Mouse (Mus musculus) bone marrow macrophage, adult 2 months (primary cell): ENCODE data around the gene Bcl2l13. TPM values are rescaled to one million over a fixed set of nuclear protein-coding genes. Genes with fewer than 3 reads are reported as not detected.

Experiments
- H3K27ac ChIP-seq: 2 replicates; pipeline ENCODE4 v1.5.1; 2012; ENCODE audit warnings: low read depth, low read length; ENCODE audit not compliant: insufficient read depth
- H3K4me1 ChIP-seq: 2 replicates; pipeline ENCODE4 v1.6.1; 2012; ENCODE audit warnings: low read length; ENCODE audit not compliant: control insufficient read depth, insufficient read depth
- H3K4me3 ChIP-seq: 2 replicates; pipeline ENCODE4 v1.5.1; 2012; ENCODE audit warnings: mild to moderate bottlenecking, low read length, moderate library complexity; ENCODE audit not compliant: insufficient read depth
- CTCF ChIP-seq: IDR thresholded peaks from 2 replicates; pipeline ENCODE4 v1.5.1; 2012; ENCODE audit warnings: low read depth, mild to moderate bottlenecking, low read length, moderate library complexity
- POLR2A ChIP-seq: IDR thresholded peaks from 2 replicates; pipeline ENCODE4 v1.6.1; 2012; ENCODE audit warnings: mild to moderate bottlenecking, low read depth, low read length, borderline replicate concordance
- polyA plus RNA-seq: library from polyadenylated mRNA; stranded (reverse); fragments of >200 nt; gene quantifications from 2 replicates; pipeline ENCODE4 v1.2.4, GENCODE M21; 2012; ENCODE audit not compliant: missing spikeins, insufficient read depth, insufficient read length

Bcl2l13 gene
- polyA plus RNA-seq, 1 experiment, result 13.5 TPM

DNA sequence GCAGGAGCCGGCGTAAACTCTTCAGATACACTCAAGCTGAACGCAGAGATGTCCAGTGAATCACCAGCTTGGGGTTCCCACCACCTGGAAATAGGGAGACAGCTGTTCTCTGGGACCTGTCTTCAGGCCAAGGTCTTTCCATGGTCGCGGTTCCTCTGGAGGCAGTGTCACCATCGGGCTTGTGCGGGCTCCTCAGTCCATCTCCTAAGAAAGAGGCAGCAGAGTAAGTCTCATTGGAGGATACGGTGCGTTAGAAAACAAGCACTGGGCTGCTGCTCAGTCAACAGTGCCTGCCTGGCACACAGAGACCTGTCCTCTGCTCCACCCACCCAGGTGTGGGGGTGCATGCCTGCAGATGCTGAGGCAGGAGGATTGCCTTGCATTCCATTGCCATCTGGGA is 58.1 kb downstream of the Bcl2l13 start:
- H3K4me3 ChIP-seq, result no peak overlapping the region
- H3K4me1 ChIP-seq, result peaks cover under 1% of the 10 kb centered on the region; the same call in 1 of the 2 replicates
- no peak for TF ChIP-seq CTCF
- no peak for TF ChIP-seq POLR2A
- no peak overlapping the region for H3K27ac ChIP-seq

DNA sequence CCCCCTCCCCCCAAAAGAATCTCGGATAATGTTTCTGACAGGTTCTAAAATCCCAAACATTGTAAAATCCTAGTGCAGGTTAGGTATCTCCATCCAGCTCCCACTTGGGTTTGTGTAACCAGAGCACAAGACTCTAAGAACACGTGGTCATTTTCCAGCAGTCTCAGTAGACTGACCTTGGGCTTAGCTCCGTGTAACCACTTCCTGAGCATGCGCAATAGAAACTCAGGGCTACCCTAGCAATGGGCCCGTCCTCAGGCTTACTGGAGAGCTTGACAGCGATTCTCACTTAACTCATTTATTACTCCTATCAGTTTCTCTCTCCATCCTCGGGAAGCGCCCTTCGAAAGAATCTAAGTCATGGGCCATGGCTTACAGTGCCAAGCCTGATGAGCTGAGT is 58.5 kb downstream of the Bcl2l13 start:
- TF ChIP-seq POLR2A, result no peak
- TF ChIP-seq CTCF, result no peak
- no peak overlapping the region for H3K4me3 ChIP-seq
- H3K27ac ChIP-seq, result no peak overlapping the region
- H3K4me1 ChIP-seq, result peaks cover 4% of the 10 kb centered on the region

DNA sequence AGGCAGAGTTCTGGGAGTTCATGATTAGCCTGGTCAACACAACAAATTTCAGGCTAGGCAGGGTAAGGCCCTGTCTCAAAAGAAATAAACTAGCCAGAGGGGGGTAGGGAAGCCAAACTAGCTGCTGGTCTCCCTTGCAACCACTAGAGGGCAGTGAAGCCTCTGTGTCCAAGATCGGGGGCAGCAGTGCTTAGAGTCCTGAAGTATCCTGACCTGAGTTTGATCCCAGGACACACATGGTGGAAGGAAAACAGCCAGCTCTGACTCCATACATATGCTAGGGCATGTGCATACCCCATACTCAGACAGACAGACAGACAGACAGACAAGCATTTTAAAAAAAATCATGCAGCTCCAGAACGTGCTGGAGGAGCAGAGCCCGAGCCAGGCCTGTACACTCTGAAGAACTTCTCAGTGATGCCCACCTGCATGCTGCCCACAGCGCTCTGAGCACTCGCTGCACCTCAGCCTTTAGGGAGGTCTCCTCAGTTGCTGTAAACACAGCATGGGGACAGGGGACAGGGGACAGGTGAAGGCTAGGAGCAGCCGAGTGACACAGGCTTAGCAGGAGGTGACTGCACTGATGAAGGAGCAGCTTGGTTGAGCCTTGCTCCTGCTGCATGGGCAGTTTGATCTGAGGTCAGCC is 62.3 kb downstream of the Bcl2l13 start:
- Histone ChIP-seq H3K27ac (no peak overlapping the region), H3K4me1 (peaks cover 37% of the 10 kb centered on the region), H3K4me3 (no peak overlapping the region)
- TF ChIP-seq CTCF, result peak; percentile 81
- no peak for TF ChIP-seq POLR2A

DNA sequence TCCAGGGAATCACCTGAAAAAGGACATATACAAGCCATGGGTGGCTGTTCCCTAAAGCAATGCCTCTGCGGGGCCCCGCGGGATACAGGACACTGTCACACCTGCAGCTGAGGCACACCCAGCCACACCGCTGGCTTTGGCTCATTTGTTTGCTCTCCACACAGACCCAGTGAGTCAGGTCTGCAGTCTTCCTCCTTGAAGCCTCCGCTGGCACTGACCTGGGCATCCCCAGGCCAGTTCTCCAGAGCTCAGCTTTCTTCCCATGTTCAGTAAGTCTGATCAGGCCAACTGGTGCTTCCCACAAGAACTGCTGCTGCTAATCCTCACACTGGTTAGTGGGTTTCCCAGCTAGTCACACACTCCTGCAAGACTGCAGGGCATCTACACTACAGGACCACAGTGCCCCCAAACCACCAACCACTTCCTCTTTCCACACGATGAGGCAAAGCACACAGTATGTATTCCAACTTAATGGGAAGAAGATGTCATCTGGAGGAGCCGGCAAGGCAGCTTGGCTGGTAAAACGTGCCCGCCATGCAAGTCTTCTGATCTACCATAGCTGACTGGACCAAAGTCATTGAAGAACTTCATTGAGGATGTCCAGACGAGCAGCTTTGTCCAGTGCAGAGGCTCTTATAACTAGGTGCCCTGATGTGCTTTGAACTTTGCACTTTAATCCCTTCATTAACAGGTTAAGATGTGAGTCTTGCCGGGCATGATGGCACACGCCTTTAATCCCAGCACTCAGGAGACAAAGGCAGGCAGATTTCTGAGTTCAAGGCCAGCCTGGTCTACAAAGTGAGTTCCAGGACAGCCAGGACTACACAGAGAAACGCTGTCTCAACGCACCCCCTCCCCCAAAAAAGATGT is 66.0 kb downstream of the Bcl2l13 start:
- Histone ChIP-seq H3K4me3 (no peak overlapping the region), H3K4me1 (peaks cover 55% of the 10 kb centered on the region), H3K27ac (peak overlapping the region; percentile 55)
- TF ChIP-seq CTCF, result no peak

DNA sequence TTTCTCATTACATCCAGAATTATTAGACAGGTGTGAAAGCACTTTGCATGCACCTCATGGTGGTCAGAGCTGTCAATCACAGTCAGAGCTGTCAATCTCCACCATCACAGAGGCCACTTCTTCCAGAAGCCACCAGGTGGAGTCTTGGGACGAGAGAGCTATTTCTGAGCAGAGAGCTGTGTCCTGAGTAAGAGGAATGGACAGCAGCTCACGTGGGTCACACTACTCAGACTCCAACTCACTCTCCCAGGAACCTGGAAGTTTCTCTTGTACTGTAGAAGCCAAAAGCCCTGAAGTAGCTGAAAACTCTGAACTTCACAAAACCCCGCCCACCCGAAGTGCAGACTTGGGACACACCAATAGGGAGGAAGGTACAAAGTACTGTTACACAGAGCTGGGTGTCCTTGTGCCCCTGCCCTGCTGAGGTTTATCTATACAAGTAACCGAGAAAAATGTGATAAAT is 67.5 kb downstream of the Bcl2l13 start:
- Histone ChIP-seq H3K4me1 (peaks cover 68% of the 10 kb centered on the region), H3K4me3 (no peak overlapping the region), H3K27ac (no peak overlapping the region; the same call in 1 of the 2 replicates)
- peak; percentile 22; the same call in 1 of the 2 replicates for TF ChIP-seq CTCF
- no peak for TF ChIP-seq POLR2A

DNA sequence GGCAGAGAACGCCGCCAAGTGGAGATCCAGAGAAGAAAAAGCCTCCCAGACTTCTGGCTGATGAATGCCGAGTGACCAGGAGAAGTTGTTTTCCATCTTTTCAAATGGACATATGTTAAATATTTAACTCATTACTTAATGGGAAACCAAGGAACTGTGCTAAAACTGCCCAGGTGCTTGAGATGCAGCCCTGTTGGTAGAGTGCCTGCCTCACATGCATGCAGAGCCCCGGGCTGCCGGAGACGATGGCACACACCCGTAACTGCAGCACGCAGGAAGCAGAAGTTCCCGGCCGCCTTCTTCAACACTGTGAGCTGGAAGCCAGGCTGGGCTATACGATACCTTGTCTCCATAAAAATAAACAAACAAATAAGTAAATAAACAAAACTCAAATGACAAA is 67.9 kb downstream of the Bcl2l13 start:
- Histone ChIP-seq H3K4me3 (no peak overlapping the region), H3K4me1 (peaks cover 69% of the 10 kb centered on the region), H3K27ac (no peak overlapping the region; the same call in 1 of the 2 replicates)
- TF ChIP-seq POLR2A, result no peak
- TF ChIP-seq CTCF, result no peak

DNA sequence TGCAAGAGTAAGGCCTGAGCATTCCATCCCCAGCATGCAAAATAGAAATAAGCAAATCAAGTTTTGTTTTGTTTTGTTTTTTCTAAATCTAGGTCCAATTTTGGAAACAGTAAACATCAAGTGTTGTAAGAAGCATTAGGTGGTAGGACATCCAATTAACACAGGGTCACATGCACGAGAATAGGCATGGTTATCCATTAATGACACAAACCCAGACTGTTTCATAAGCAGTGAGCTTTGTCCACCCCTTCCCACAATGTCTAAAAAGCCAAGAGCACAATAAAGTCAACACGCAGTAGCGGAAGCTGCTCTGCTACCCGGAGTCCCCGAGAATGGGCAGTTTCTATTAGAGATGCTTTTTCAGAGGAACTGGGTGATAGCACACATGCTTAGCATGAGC is 69.1 kb downstream of the Bcl2l13 start:
- Histone ChIP-seq H3K4me1 (peaks cover 59% of the 10 kb centered on the region), H3K4me3 (no peak overlapping the region), H3K27ac (no peak overlapping the region)
- TF ChIP-seq POLR2A (no peak), CTCF (no peak)

DNA sequence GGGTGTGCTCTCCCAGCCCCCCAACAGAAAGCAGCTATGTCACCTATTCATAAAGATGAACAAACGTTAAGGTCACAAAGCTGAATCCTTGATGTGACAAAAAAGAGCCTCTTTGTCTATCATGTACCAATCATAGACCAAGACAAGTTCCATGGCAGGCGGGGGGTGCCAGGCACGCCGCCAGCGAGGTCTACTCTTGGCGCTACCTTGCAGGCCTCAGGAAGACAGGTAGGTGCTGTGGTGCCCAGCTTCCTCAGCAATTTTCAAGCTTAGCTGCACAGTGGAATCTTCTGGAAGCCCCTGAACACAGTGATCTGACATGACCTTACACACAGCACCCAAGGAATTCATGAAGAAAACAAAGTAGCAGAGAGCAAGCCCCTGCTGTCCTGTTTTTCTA is 70.5 kb downstream of the Bcl2l13 start:
- H3K4me1 ChIP-seq, result peaks cover 59% of the 10 kb centered on the region
- no peak overlapping the region for H3K4me3 ChIP-seq
- H3K27ac ChIP-seq, result no peak overlapping the region
- TF ChIP-seq POLR2A (no peak), CTCF (no peak)

DNA sequence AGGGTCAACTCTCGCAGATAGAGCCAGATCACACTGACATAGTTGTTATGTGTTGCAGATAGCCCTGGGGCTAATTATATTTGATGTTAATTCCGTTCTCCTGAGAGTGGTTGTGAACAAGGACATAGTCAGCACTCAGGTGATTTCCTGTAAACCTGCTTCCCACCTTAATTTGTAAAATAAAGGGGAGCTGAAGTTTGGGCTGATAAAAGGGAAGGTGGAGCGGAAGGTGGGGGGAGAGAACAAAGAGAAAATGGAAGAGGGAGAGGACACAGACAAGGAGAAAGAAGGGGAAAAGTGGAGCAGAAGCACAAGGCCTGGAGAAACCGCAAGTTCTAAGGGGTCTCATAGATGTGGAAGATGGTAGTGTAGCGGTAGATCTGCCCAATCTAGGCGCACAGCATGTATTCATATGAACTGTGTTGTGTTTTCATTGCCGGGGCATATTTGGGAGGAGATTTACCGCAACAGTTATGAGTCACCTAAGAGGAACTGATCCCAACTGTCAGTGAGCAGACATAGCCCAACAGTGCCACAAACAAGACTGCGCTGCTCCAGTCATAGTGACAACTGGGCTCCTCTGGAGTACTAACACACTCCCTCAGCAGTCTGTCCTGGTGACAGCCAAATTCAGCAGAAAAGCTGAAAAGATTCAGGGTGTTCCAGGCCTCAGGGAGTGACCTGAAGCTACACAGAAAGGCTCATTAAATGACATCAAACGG is 72.0 kb downstream of the Bcl2l13 start:
- Histone ChIP-seq H3K4me1 (peaks cover 61% of the 10 kb centered on the region), H3K27ac (peak overlapping the region; percentile 49), H3K4me3 (0 out of 2 replicates have a peak overlapping the region, but pooled peaks have one; percentile 5)

DNA sequence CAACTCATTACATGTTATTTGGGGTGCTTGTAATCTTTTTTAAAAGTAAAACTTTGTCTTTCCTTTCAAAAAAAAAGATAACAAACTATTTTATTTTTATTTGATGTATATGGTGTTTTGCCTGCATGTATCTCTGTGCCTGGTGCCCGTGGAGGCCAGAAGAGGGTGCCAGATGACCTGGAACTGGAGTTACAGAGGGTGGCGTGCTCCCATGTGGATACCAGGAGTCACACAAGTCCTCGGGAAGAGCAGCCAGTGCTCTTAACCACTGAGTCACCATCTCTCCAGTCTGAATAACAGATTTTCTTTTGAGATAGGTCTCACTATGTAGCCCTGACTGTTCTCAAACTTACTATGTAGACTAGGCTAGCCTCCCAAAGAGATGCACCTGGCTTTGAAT is 73.5 kb downstream of the Bcl2l13 start:
- no peak overlapping the region for H3K27ac ChIP-seq
- H3K4me1 ChIP-seq, result peaks cover 62% of the 10 kb centered on the region
- H3K4me3 ChIP-seq, result no peak overlapping the region
- TF ChIP-seq CTCF (no peak), POLR2A (no peak)
